Mouse (Mus musculus) forebrain, embryonic 13.5 days (tissue): ENCODE measurements around the gene Pou5f1. TPM values are rescaled to one million over a fixed set of nuclear protein-coding genes. Genes with fewer than 3 reads are reported as not detected.
"Not testable (repeated sequence)": the region's sequence is repeated elsewhere in the genome, so short reads cannot be mapped to it uniquely, and the experiment has no call there.

Experiments used
- ATAC-seq: fragments of 200-750 bp; cut with Nextera tagmentation; 2 replicates; pipeline ENCODE4 v1.8.0; 2017
- H3K27ac ChIP-seq: fragments of 300-500 bp; sonication (generic); 2 replicates; pipeline ENCODE4 v1.5.1; 2015; ENCODE audit warnings: inconsistent platforms, mild to moderate bottlenecking, moderate library complexity
- H3K27me3 ChIP-seq: fragments of 300-500 bp; sonication (generic); 2 replicates; pipeline ENCODE4 v1.6.1; 2015; ENCODE audit warnings: mild to moderate bottlenecking, inconsistent platforms
- H3K36me3 ChIP-seq: fragments of 300-500 bp; sonication (generic); 2 replicates; pipeline ENCODE4 v1.6.1; 2015; ENCODE audit warnings: mild to moderate bottlenecking, inconsistent platforms; ENCODE audit not compliant: poor library complexity, severe bottlenecking
- H3K4me1 ChIP-seq: fragments of 300-500 bp; sonication (generic); 2 replicates; pipeline ENCODE4 v1.6.1; 2015; ENCODE audit warnings: inconsistent platforms
- H3K4me2 ChIP-seq: fragments of 300-500 bp; sonication (generic); 2 replicates; pipeline ENCODE4 v1.6.1; 2015; ENCODE audit warnings: inconsistent platforms, mild to moderate bottlenecking, moderate library complexity
- H3K4me3 ChIP-seq: fragments of 300-500 bp; sonication (generic); 2 replicates; pipeline ENCODE4 v1.5.1; 2015; ENCODE audit warnings: mild to moderate bottlenecking, inconsistent platforms
- H3K9ac ChIP-seq: fragments of 300-500 bp; sonication (generic); 2 replicates; pipeline ENCODE4 v1.6.1; 2015; ENCODE audit warnings: mild to moderate bottlenecking, inconsistent platforms
- H3K9me3 ChIP-seq: fragments of 300-500 bp; sonication (generic); replicated peaks from 2 replicates; pipeline ENCODE4 v1.6.1; 2016; ENCODE audit warnings: inconsistent platforms
- WGBS: fragments of 180-500 bp; shearing (Covaris S2); methylation state at CpG from one replicate; pipeline ENCODE4 v1.1.7; 2015; 5-methylcytosine and 5-hydroxymethylcytosine counted together
- polyA plus RNA-seq: library from polyadenylated mRNA; unstranded; fragments of >200 nt; fragmentation: Nextera tagmentation; extraction: Ambion mirVana; gene quantifications from 2 replicates; pipeline ENCODE4 v1.2.1, GENCODE M21; 2015

Gene Pou5f1
- not detected in 2 replicates for polyA plus RNA-seq

GRCm38 (mm10) chr17:35505776-35506175 lies at the start of gene Pou5f1:
Gene Pou5f1, plus strand, starts transcription at chr17:35506018.
- no peaks in the 10 kb centered on the region for H3K9me3 ChIP-seq
- H3K27ac ChIP-seq = no peak within 1 kb of the TSS
- H3K27me3 ChIP-seq = peaks cover 52% of the 10 kb centered on the region
- 26% methylated on average over 12 of the region's 13 CpGs for WGBS
- no peak for ATAC-seq
- no peak within 1 kb of the TSS; the same call in 1 of the 2 replicates for H3K9ac ChIP-seq
- no peaks in the 10 kb centered on the region for H3K36me3 ChIP-seq
- no peak within 1 kb of the TSS for H3K4me3 ChIP-seq
- no peak within 1 kb of the TSS for H3K4me2 ChIP-seq
- no peaks in the 10 kb centered on the region for H3K4me1 ChIP-seq

DNA sequence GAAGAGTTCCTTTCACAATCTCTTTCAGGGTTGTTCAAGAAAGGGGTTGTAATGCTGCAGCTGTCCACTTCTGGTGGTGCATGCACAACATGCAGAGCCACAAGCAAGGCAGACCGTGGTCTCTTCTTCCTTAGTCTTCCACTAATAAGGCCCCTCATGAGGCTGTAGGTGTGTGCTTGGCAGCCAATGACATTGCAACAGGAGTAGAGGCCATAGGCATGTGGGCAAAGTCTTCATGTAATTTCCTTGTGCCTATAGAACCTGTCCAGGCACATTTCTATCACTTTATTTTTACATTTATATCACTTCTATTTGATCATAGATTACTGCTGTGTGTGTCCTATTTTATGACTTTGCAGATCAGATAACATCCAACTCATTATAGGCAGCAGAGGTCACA lies 47.6 kb upstream of the Pou5f1 start:
- not testable (repeated sequence) for H3K36me3 ChIP-seq, H3K9me3 ChIP-seq, H3K4me1 ChIP-seq, H3K4me3 ChIP-seq, ATAC-seq, H3K9ac ChIP-seq, H3K4me2 ChIP-seq, H3K27ac ChIP-seq, H3K27me3 ChIP-seq
- no CpG with 5 or more reads among the region's 1 CpGs for WGBS

DNA sequence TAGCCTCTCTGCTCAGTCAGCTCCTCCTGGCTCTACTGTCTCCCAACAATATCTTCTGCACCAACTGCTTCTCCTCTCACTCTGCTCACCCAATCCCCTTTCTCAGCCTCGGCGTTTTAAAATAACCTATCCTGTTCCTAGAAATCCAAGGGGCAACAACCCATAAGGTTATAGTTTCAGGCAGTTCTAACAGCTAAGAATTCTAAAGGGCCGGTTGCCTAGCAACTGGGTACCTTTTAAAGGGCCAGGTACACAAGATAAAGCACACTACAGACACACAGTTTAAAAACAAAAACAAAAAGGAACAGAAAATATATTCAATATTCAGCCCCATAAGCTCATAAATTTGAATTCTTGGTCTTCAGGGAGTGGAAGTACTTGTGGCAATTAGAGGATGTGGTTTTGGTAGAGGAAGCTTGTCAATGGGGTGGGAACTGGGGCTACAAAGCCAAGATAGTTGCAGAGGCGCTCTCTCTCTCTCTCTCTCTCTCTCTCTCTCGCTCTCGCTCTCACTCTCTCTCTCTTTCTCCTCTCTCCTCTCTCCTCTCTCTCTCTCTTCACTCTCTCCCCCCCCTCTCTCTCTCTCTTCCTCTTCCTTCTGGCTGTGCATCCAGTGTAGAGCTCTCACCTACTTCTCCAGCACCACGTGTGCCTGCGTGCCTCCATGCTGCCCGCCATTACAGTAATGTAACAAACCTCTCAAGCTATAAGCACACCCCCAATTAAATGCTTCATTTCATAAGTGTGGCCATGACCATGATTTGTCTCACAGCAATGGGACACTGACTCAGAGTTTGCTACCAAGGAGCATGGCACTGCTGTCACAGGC lies 45.1 kb upstream of the Pou5f1 start:
- H3K27ac ChIP-seq, H3K36me3 ChIP-seq, H3K4me3 ChIP-seq, H3K9ac ChIP-seq, H3K9me3 ChIP-seq, H3K4me2 ChIP-seq, H3K27me3 ChIP-seq, H3K4me1 ChIP-seq: not testable (repeated sequence)
- 50% methylated on average over 3 of the region's 9 CpGs for WGBS
- ATAC-seq = 0 out of 2 replicates have a peak, but pooled peaks have one; percentile 19

DNA sequence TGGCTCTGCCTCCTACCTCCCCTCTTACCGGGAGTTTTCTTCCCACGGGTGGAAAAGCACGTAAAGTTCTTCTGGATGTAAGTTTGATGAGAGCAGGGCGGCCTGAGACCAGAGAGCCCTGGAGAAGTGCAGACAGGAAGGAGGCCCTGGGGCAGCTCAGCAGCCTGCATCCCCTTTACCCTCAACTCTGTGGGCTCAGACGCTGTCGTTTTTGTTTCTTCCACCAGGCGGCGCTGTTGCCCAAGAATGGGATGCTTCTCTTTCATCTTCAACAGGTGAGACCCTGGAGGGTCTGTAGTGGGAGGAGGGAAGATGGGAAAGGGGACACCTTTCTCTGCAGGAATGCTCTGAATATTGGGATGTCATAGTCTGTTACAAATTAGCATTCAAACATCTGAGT lies 40.2 kb upstream of the Pou5f1 start:
- H3K36me3 ChIP-seq, H3K9me3 ChIP-seq, H3K4me3 ChIP-seq, H3K27ac ChIP-seq, H3K4me1 ChIP-seq, ATAC-seq, H3K4me2 ChIP-seq, H3K9ac ChIP-seq: not testable (repeated sequence)
- H3K27me3 ChIP-seq = peaks cover 24% of the 10 kb centered on the region
- WGBS = 7% methylated on average over 8 of the region's 8 CpGs

- H3K9me3 ChIP-seq, H3K4me3 ChIP-seq, H3K36me3 ChIP-seq, H3K27ac ChIP-seq, H3K9ac ChIP-seq, H3K4me2 ChIP-seq, ATAC-seq: not testable (repeated sequence)
- peaks cover 45% of the 10 kb centered on the region for H3K27me3 ChIP-seq
- peaks cover 11% of the 10 kb centered on the region for H3K4me1 ChIP-seq
- WGBS = 74% methylated on average over 3 of the region's 3 CpGs
Observed at GRCm38 (mm10) chr17:35468936-35469335, 36.9 kb upstream of the Pou5f1 start.

DNA sequence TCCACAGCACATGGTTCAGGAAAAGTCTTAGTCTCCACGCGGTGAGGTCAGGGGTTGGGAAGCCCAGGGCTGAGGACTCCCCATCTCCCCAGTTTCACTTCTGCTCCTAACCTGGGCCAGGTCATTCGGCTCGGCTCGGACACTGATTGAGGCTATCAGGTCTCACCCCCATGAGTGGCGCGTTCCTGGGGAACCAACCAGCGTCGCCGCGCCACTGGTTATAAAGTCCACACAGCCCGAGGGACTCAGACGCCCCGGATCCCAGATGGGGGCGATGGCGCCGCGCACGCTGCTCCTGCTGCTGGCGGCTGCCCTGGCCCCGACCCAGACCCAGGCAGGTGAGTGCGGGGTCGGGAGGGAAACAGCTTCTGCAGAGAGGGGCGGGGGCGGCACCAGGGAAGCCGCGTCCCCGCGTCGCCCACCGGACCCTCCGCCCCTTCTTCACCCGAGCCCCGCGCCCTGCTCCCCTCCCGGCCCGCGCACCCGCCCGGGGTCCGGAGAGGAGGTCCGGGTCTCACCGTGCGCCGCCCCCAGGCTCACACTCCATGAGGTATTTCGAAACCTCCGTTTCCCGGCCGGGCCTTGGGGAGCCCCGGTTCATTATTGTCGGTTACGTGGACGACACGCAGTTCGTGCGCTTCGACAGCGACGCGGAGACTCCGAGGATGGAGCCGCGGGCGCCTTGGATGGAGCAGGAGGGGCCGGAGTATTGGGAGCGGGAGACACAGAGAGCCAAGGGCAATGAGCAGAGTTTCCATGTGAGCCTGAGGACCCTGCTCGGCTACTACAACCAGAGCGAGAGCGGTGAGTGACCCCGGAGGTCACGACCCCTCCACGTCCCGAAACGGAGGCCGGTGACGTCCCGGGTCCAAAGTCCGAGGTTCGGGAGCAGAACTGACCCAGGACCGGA lies 35.7 kb upstream of the Pou5f1 start, which contains the start of gene H2-Q10:
Gene H2-Q10, plus strand, starts transcription at position 248 of the 910 bp plus-strand sequence.
- ATAC-seq = no peak
- Histone ChIP-seq H3K27me3 (peaks cover 50% of the 10 kb centered on the region), H3K4me3 (peak within 1 kb of the TSS; percentile 35), H3K27ac (no peak within 1 kb of the TSS), H3K9me3 (no peaks in the 10 kb centered on the region), H3K9ac (peak within 1 kb of the TSS; percentile 34; the same call in 1 of the 2 replicates), H3K4me2 (peak within 1 kb of the TSS; percentile 63), H3K4me1 (peaks cover 11% of the 10 kb centered on the region), H3K36me3 (no peaks in the 10 kb centered on the region)
- 1% methylated on average over 69 of the region's 80 CpGs for WGBS

GRCm38 (mm10) chr17:35484066-35484465 lies 21.8 kb upstream of the Pou5f1 start:
- Histone ChIP-seq H3K4me2 (no peak overlapping the region), H3K4me1 (0 out of 2 replicates have a peak, but pooled peaks cover 2% of the 10 kb centered on the region), H3K27ac (no peak overlapping the region), H3K27me3 (no peaks in the 10 kb centered on the region), H3K9me3 (no peaks in the 10 kb centered on the region), H3K36me3 (no peaks in the 10 kb centered on the region), H3K4me3 (no peak overlapping the region), H3K9ac (no peak overlapping the region)
- no peak for ATAC-seq
- WGBS = under 1% methylated on average over 9 of the region's 9 CpGs

DNA sequence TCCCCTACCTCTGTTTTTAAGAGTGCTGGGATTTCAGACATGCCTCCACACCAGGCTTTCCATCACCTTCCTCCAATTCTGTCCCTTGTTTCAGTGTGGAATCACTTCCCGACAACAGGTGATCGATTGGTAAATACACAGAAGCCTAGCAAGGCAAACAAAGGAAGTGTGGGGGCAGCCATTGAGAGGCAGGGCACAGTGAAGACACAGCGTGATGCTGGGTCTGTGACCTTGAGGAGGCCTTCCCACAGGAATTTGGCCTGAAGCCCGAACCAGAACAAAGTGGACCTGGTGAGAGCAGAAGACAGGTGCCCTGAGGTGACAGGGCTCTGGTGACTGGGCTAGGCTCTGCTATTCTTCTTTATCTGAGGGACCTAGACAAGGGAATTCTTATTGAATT lies 20.1 kb upstream of the Pou5f1 start:
- H3K9ac ChIP-seq = no peak overlapping the region
- WGBS = 30% methylated on average over 4 of the region's 4 CpGs
- H3K4me3 ChIP-seq = no peak overlapping the region
- no peak overlapping the region for H3K4me2 ChIP-seq
- H3K36me3 ChIP-seq = no peaks in the 10 kb centered on the region
- H3K27me3 ChIP-seq = no peaks in the 10 kb centered on the region
- ATAC-seq = no peak
- 0 out of 2 replicates have a peak, but pooled peaks cover 2% of the 10 kb centered on the region for H3K4me1 ChIP-seq
- H3K9me3 ChIP-seq = no peaks in the 10 kb centered on the region
- no peak overlapping the region for H3K27ac ChIP-seq

DNA sequence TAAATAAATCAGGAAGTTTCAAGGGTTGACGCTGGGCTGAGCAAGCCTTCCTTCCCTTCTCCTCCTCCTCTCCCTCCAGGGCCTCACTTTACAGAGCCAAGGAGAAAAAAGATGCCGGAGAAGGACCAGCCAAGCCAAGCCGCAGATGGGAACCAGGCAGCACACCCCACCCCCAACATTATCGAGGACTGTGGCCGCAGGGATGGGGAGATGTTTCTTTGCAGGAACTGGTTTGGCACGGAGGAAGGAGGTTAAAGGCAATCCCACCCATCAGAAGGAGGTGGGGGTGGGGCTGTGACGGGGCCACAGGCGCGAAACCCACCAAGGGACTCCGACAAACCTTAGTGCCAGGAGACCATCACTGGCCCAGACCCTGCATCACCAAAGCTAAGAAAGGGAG lies 19.1 kb upstream of the Pou5f1 start:
- Histone ChIP-seq H3K4me2 (no peak overlapping the region), H3K9me3 (no peaks in the 10 kb centered on the region), H3K4me1 (0 out of 2 replicates have a peak, but pooled peaks cover 2% of the 10 kb centered on the region), H3K27me3 (no peaks in the 10 kb centered on the region), H3K36me3 (no peaks in the 10 kb centered on the region), H3K9ac (no peak overlapping the region), H3K4me3 (no peak overlapping the region), H3K27ac (no peak overlapping the region)
- 72% methylated on average over 10 of the region's 10 CpGs for WGBS
- no peak for ATAC-seq

- 0 out of 2 replicates have a peak, but pooled peaks cover 2% of the 10 kb centered on the region for H3K4me1 ChIP-seq
- WGBS = 92% methylated on average over 2 of the region's 2 CpGs
- no peak overlapping the region for H3K4me2 ChIP-seq
- H3K27me3 ChIP-seq = no peaks in the 10 kb centered on the region
- H3K9me3 ChIP-seq = no peaks in the 10 kb centered on the region
- H3K9ac ChIP-seq = no peak overlapping the region
- no peak for ATAC-seq
- H3K27ac ChIP-seq = no peak overlapping the region
- H3K36me3 ChIP-seq = no peaks in the 10 kb centered on the region
- no peak overlapping the region for H3K4me3 ChIP-seq
Observed at GRCm38 (mm10) chr17:35488041-35488440, 17.8 kb upstream of the Pou5f1 start.

- no peak overlapping the region for H3K4me2 ChIP-seq
- no peak overlapping the region for H3K27ac ChIP-seq
- H3K9ac ChIP-seq = no peak overlapping the region
- no peak overlapping the region for H3K4me3 ChIP-seq
- no peaks in the 10 kb centered on the region for H3K27me3 ChIP-seq
- no peaks in the 10 kb centered on the region for H3K9me3 ChIP-seq
- no peak for ATAC-seq
- no peaks in the 10 kb centered on the region for H3K36me3 ChIP-seq
- H3K4me1 ChIP-seq = 0 out of 2 replicates have a peak, but pooled peaks cover 2% of the 10 kb centered on the region
- WGBS = 29% methylated on average over 5 of the region's 5 CpGs
Observed at GRCm38 (mm10) chr17:35490320-35490719, 15.5 kb upstream of the Pou5f1 start.

- Histone ChIP-seq H3K27me3 (no peaks in the 10 kb centered on the region), H3K4me1 (no peaks in the 10 kb centered on the region), H3K4me2 (no peak overlapping the region), H3K9ac (no peak overlapping the region), H3K36me3 (no peaks in the 10 kb centered on the region), H3K9me3 (no peaks in the 10 kb centered on the region), H3K27ac (no peak overlapping the region), H3K4me3 (no peak overlapping the region)
- ATAC-seq = no peak
- 96% methylated on average over 7 of the region's 7 CpGs for WGBS
Observed at GRCm38 (mm10) chr17:35497124-35497523, 8.7 kb upstream of the Pou5f1 start.
